Mouse (Mus musculus) central nervous system, embryonic 11.5 days (tissue): ENCODE results near the gene Sfn. TPM values are rescaled to one million over a fixed set of nuclear protein-coding genes. Genes with fewer than 3 reads are reported as not detected.

Experiments
- polyA plus RNA-seq: library from polyadenylated mRNA; depleted of rRNA; stranded (reverse); fragments of >200 nt; gene quantifications from 2 replicates; pipeline ENCODE4 v1.2.3, GENCODE M21; 2012; rRNA removed

Sfn gene
- 8.4 and 8.6 TPM in 2 replicates for polyA plus RNA-seq

GRCm38 (mm10) chr4:133601721-133602218 is at the start of gene Sfn:
Gene Sfn (minus strand): TSS chr4:133602168.

GRCm38 (mm10) chr4:133649989-133650699 is 48.2 kb upstream of the Sfn start, which contains the start of gene Zdhhc18:
Gene Zdhhc18 (minus strand): TSS chr4:133650154.

GRCm38 (mm10) chr4:133584059-133584951 is 17.7 kb downstream of the Sfn start, which contains the start of gene Gpn2:
Gene Gpn2 (plus strand): TSS chr4:133584362.

GRCm38 (mm10) chr4:133574070-133574842 is 27.7 kb downstream of the Sfn start, which contains the start of gene Gpatch3:
Gene Gpatch3 (plus strand): TSS chr4:133574745.

GRCm38 (mm10) chr4:133552768-133553447 is 49.1 kb downstream of the Sfn start, which contains the start of gene Nr0b2:
Gene Nr0b2 (plus strand): TSS chr4:133553376.

Other genes starting within 250 kb of the Sfn start
- gene Wdtc1, start 248.7 kb downstream of the Sfn start, polyA plus RNA-seq = 24.7 and 27.9 TPM in 2 replicates
- 22.0 and 22.8 TPM in 2 replicates for gene Slc9a1, start 232.5 kb downstream of the Sfn start, polyA plus RNA-seq
- 0.19 and 0.42 TPM in 2 replicates for gene Tent5b, start 122.0 kb downstream of the Sfn start, polyA plus RNA-seq
- 1.3 and 1.6 TPM in 2 replicates for gene Trnp1, start 103.6 kb downstream of the Sfn start, polyA plus RNA-seq
- gene Kdf1, start 83.2 kb downstream of the Sfn start, polyA plus RNA-seq = 0.53 and 0.96 TPM in 2 replicates
- 277 and 611 TPM in 2 replicates for gene Nudc, start 56.2 kb downstream of the Sfn start, polyA plus RNA-seq
- 0.14 TPM in 2 replicates for gene Nr0b2, start 48.8 kb downstream of the Sfn start, polyA plus RNA-seq
- gene Gpatch3, start 27.4 kb downstream of the Sfn start, polyA plus RNA-seq = 9.0 and 20.6 TPM in 2 replicates
- gene Gpn2, start 17.8 kb downstream of the Sfn start, polyA plus RNA-seq = 35.2 and 59.0 TPM in 2 replicates
- 18.2 and 28.3 TPM in 2 replicates for gene Zdhhc18, start 48.0 kb upstream of the Sfn start, polyA plus RNA-seq
- 10.9 and 18.7 TPM in 2 replicates for gene Pigv, start 70.5 kb upstream of the Sfn start, polyA plus RNA-seq
- 62.6 and 94.6 TPM in 2 replicates for gene Arid1a, start 154.6 kb upstream of the Sfn start, polyA plus RNA-seq